Mouse (Mus musculus) adipose tissue, adult 10 weeks (tissue): Measurements from ENCODE around the gene Spata31d1d. TPM values are rescaled to one million over a fixed set of nuclear protein-coding genes. Genes with fewer than 3 reads are reported as not detected.

ENCODE experiments used
- polyA plus RNA-seq: library from polyadenylated mRNA; stranded (reverse); fragments of 350-450 nt; fragmentation: Illumina TruSeq; extraction: RNeasy Lipid Tissue Mini Kit (QIAGEN cat#74804); gene quantifications from one replicate; pipeline ENCODE4 v1.2.3, GENCODE M21; 2014; ENCODE audit warnings: low read depth, low replicate concordance

Spata31d1d gene
- polyA plus RNA-seq = 0.78 TPM

DNA sequence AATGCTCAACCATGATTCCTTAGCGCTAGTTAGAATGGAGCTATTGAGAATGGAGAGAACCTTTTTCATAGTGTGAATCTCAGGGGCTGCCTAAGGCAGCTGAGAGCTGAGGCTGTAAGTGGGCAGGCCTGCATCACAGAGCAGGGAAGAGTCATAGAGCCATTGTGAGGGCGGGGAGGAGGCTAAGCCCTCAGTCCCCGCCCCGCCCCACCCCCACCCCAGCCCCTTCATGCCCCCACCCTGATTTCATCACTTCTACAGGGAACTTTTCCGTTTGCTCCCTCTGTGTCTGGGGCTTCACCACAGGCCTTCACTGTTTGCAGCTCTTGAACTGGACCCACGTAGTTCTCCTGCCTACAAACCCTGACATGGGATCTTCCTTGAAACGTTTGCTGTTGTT is at the start of gene Spata31d1d:
TSS of gene Spata31d1d (minus strand) at position 101 of the 400 bp plus-strand sequence.

DNA sequence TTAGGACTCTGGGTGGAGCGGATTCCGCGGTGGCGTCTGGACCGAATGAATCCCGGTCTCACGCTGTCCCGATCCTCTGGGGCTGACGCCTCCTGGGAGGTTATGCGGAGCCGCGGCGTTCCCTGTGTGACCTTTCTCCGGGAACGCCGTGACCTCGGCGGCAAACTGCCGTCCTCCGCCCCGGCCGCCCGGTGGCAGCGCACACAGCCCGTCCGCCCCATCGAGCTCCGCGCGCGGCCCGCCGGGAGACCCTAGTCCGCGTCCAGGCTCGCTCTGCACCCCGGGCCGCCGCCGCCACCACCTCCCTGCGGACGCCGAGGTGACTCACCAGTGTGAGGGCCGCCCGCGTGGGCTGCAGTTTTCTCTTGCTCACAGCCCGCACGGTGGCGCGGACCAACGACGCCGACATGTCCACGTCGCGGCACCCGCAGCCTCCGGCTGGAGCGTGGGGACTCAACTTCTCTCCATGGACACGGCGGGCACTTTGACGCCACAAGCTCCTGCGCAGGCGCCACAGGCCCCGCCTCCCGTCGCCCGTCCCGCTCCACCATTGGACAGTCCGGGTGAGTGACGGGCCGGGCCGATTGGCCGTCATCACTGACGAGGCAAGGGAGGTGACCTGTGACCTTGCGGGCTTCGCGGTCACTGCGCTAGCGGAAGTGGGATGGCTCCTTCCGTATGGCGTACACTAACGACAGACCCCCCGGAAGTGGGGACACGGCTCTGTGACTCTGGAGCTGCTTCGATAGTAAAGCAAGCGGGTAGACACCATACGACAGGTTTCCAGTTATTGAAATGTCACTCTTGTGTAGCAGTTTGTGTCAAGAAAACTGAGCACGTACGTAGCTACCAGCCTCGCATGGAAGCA is 38.0 kb upstream of the Spata31d1d start, which contains the start of gene Isca1:
TSS of gene Isca1 (minus strand) at position 515 of the 868 bp plus-strand sequence.

GRCm38 (mm10) chr13:59746711-59747110 is 15.2 kb upstream of the Spata31d1d start, which contains the start of gene 1700014D04Rik:
Gene 1700014D04Rik, minus strand, starts transcription at chr13:59746752.

GRCm38 (mm10) chr13:59711984-59712383 is 19.6 kb downstream of the Spata31d1d start, which contains the start of gene Spata31d1b:
Gene Spata31d1b, plus strand, starts transcription at chr13:59712284.

DNA sequence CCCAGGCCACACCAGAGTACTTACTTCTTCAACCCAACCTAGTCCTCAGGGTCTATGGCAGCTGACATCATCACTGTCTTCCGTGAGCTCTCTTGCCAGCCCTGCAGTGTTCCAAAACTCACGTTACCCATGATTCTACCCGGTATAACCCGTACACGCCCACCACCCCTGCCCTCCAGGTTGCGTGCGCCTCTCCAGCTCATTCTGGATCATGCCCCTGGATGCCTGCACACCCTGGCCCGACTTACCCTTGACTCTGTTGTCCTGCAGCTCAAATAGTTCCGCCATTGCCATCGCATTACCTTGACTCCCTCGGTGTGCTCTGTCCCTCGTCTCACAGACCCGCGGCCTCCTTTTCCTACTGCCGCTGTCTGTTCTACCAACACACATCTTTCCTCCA is 21.3 kb downstream of the Spata31d1d start, which contains the start of gene Spata31d1a:
TSS of gene Spata31d1a (minus strand) at position 101 of the 400 bp plus-strand sequence.

GRCm38 (mm10) chr13:59694008-59694407 is 37.5 kb downstream of the Spata31d1d start, which contains the start of gene 4921517D22Rik:
Gene 4921517D22Rik, minus strand, starts transcription at chr13:59694108.

Other genes starting within 250 kb of the Spata31d1d start
- gene Agtpbp1, start 146.5 kb downstream of the Spata31d1d start, polyA plus RNA-seq = 25.3 TPM
- gene Naa35, start 146.5 kb downstream of the Spata31d1d start, polyA plus RNA-seq = 48.9 TPM
- gene Golm1, start 55.9 kb downstream of the Spata31d1d start, polyA plus RNA-seq = 34.6 TPM
- gene 4921517D22Rik, start 37.6 kb downstream of the Spata31d1d start, polyA plus RNA-seq = 0.21 TPM
- 0.60 TPM for gene Spata31d1a, start 21.4 kb downstream of the Spata31d1d start, polyA plus RNA-seq
- gene Spata31d1b, start 19.5 kb downstream of the Spata31d1d start, polyA plus RNA-seq = 0.82 TPM
- 0.88 TPM for gene 1700014D04Rik, start 15.0 kb upstream of the Spata31d1d start, polyA plus RNA-seq
- gene Isca1, start 38.1 kb upstream of the Spata31d1d start, polyA plus RNA-seq = 95.0 TPM
- gene Gm49354, start 50.5 kb upstream of the Spata31d1d start, polyA plus RNA-seq = not detected
- gene Tut7, start 91.4 kb upstream of the Spata31d1d start, polyA plus RNA-seq = 46.6 TPM